Comparison of ENCODE assay signal across 25 mouse cellular contexts in genomic region chr7:127822494-127822893, GRCm38 (mm10). TPM values are rescaled to one million over a fixed set of nuclear protein-coding genes. Genes with fewer than 3 reads are reported as not detected.
DNase-seq lines count a peak whose midpoint lies in the region; ATAC-seq and TF ChIP-seq lines count a peak whose summit lies in the region.
"Had no signal": no experiment of that assay in that cellular context is flagged by ENCODE, and none has a peak within 500 bp of the region (broad histone marks: within the 10 kb centered on the region; RNA-seq: fewer than 3 reads in every experiment).

No protein-coding gene starts in this region.

- no peak overlapping the region for H3K4me2 ChIP-seq in forebrain, embryonic 13.5 days
- H3K4me2 ChIP-seq in forebrain, embryonic 12.5 days: no peak overlapping the region
- peak overlapping the region; percentile 80; the same call in 1 of the 2 replicates for H3K4me2 ChIP-seq in hindbrain, embryonic 16.5 days (ENCODE audit: low read length)
- peak overlapping the region; percentile 79; the same call in 1 of the 2 replicates for H3K4me2 ChIP-seq in midbrain, embryonic 14.5 days (ENCODE audit: low read length)
- H3K4me2 ChIP-seq: liver, embryonic 13.5 days had no signal

- TF ChIP-seq CTCF in left cerebral cortex, adult 2 months (IDR thresholded peaks at IDR 0.05): no peak

- H3K9me3 ChIP-seq in forebrain, embryonic 13.5 days (replicated peaks): no peaks in the 10 kb centered on the region
- H3K9me3 ChIP-seq in forebrain, embryonic 12.5 days: no peaks in the 10 kb centered on the region
- H3K9me3 ChIP-seq in hindbrain, embryonic 16.5 days (ENCODE audit: control insufficient read depth, low read length): no peaks in the 10 kb centered on the region
- no peaks in the 10 kb centered on the region for H3K9me3 ChIP-seq in midbrain, embryonic 14.5 days (ENCODE audit: control insufficient read depth, low read length)
- H3K9me3 ChIP-seq: embryonic facial prominence, embryonic 15.5 days; G1E; liver, embryonic 13.5 days had no signal

- WGBS in forebrain, embryonic 13.5 days: 93% methylated on average over 3 of the region's 3 CpGs
- 83% methylated on average over 3 of the region's 3 CpGs for WGBS in forebrain, embryonic 12.5 days
- WGBS in hindbrain, embryonic 16.5 days: 96% methylated on average over 3 of the region's 3 CpGs
- 89% methylated on average over 3 of the region's 3 CpGs for WGBS in midbrain, embryonic 14.5 days

- no peak for ATAC-seq in forebrain, embryonic 13.5 days
- ATAC-seq in forebrain, embryonic 12.5 days (ENCODE audit: low FRiP score): no peak
- ATAC-seq in hindbrain, embryonic 16.5 days: no peak
- no peak for ATAC-seq in midbrain, embryonic 14.5 days (ENCODE audit: low FRiP score, low TSS enrichment)
- ATAC-seq: inflammation-experienced regulatory T-cells, adult 6 months; Patski had no signal

- intact Hi-C loops in left cerebral cortex, adult 2 months (cut with DNase I): loop anchor here (5.0 kb wide), 1 partner anchor 55 kb away; the partner anchor contains the start of genes Zfp646 and Zfp668
- intact Hi-C loops in left cerebral cortex, postnatal 14 days (cut with DNase I): no loop called here

- no peak overlapping the region for H3K27ac ChIP-seq in forebrain, embryonic 13.5 days
- H3K27ac ChIP-seq in forebrain, embryonic 12.5 days: no peak overlapping the region
- H3K27ac ChIP-seq in left cerebral cortex, adult 2 months: peak overlapping the region; percentile 12; the same call in 1 of the 2 replicates
- H3K27ac ChIP-seq in hindbrain, embryonic 16.5 days (ENCODE audit: low read depth, low read length): no peak overlapping the region
- H3K27ac ChIP-seq in midbrain, embryonic 14.5 days (replicated peaks; ENCODE audit: low read depth, low read length): no peak overlapping the region
- H3K27ac ChIP-seq: embryonic facial prominence, embryonic 15.5 days; gastrocnemius, adult 2 months; kidney, postnatal 0 days; liver, embryonic 13.5 days had no signal

- peaks cover 5% of the 10 kb centered on the region; the same call in 1 of the 2 replicates for H3K36me3 ChIP-seq in forebrain, embryonic 13.5 days (ENCODE audit: poor library complexity, severe bottlenecking)
- no peaks in the 10 kb centered on the region for H3K36me3 ChIP-seq in forebrain, embryonic 12.5 days (replicated peaks)
- peaks cover 3% of the 10 kb centered on the region; the same call in 1 of the 2 replicates for H3K36me3 ChIP-seq in hindbrain, embryonic 16.5 days (ENCODE audit: control insufficient read depth, insufficient read depth, low read length)
- H3K36me3 ChIP-seq in midbrain, embryonic 14.5 days (ENCODE audit: control insufficient read depth, insufficient read depth, low read length): no peaks in the 10 kb centered on the region
- H3K36me3 ChIP-seq: embryonic facial prominence, embryonic 15.5 days; G1E; liver, embryonic 13.5 days had no signal

- no peak for DNase-seq in left cerebral cortex, adult 2 months (ENCODE audit: extremely low spot score in 1 of 2, low spot score in 2 of 2)
- no peak for DNase-seq in left cerebral cortex, postnatal 14 days (ENCODE audit: low spot score in 2 of 2)
- DNase-seq in midbrain, embryonic 14.5 days: no peak
- DNase-seq in spleen, postnatal 10 days (ENCODE audit: low spot score in 2 of 2): no peak
- DNase-seq: adrenal gland, adult 8-10 months; B cell, adult 2 months; gastrocnemius, adult 2 months; kidney, adult 18-20 months; liver, embryonic 13.5 days; lung, adult 2 months; lung, postnatal 14 days; right cerebral cortex, postnatal 14 days had no signal

- H3K4me3 ChIP-seq in forebrain, embryonic 13.5 days: no peak overlapping the region
- no peak overlapping the region for H3K4me3 ChIP-seq in forebrain, embryonic 12.5 days (replicated peaks)
- peak overlapping the region; percentile 54 for H3K4me3 ChIP-seq in left cerebral cortex, adult 2 months
- no peak overlapping the region for H3K4me3 ChIP-seq in hindbrain, embryonic 16.5 days (ENCODE audit: low read length)
- H3K4me3 ChIP-seq in midbrain, embryonic 14.5 days (replicated peaks; ENCODE audit: low read depth, low read length): no peak overlapping the region
- H3K4me3 ChIP-seq: gastrocnemius, adult 2 months; liver, embryonic 13.5 days had no signal

- H3K4me1 ChIP-seq in forebrain, embryonic 13.5 days: peaks cover 27% of the 10 kb centered on the region
- peaks cover 21% of the 10 kb centered on the region for H3K4me1 ChIP-seq in forebrain, embryonic 12.5 days
- peaks cover 18% of the 10 kb centered on the region for H3K4me1 ChIP-seq in hindbrain, embryonic 16.5 days (ENCODE audit: control insufficient read depth, insufficient read depth, low read depth, low read length)
- H3K4me1 ChIP-seq in midbrain, embryonic 14.5 days (ENCODE audit: control insufficient read depth, insufficient read depth, low read length): peaks cover 16% of the 10 kb centered on the region

- 0 out of 2 replicates have a peak overlapping the region, but pooled peaks have one; percentile 92 for H3K9ac ChIP-seq in forebrain, embryonic 13.5 days
- H3K9ac ChIP-seq in forebrain, embryonic 12.5 days: no peak overlapping the region
- no peak overlapping the region for H3K9ac ChIP-seq in hindbrain, embryonic 16.5 days (ENCODE audit: low read depth, low read length)
- H3K9ac ChIP-seq in midbrain, embryonic 14.5 days (replicated peaks; ENCODE audit: low read length): no peak overlapping the region
- H3K9ac ChIP-seq: embryonic facial prominence, embryonic 15.5 days; liver, embryonic 13.5 days had no signal

- no peaks in the 10 kb centered on the region for H3K27me3 ChIP-seq in forebrain, embryonic 13.5 days
- H3K27me3 ChIP-seq in forebrain, embryonic 12.5 days: no peaks in the 10 kb centered on the region
- no peaks in the 10 kb centered on the region for H3K27me3 ChIP-seq in hindbrain, embryonic 16.5 days (replicated peaks; ENCODE audit: control insufficient read depth, insufficient read depth, low read length)
- no peaks in the 10 kb centered on the region for H3K27me3 ChIP-seq in midbrain, embryonic 14.5 days (ENCODE audit: control insufficient read depth, insufficient read depth, low read length)
- H3K27me3 ChIP-seq: CH12.LX; embryonic facial prominence, embryonic 15.5 days; Patski had no signal

RNA-seq across cellular contexts. Expression of gene Stx4a, which starts 1.6 kb away (rescaled TPM):
- polyA plus RNA-seq in forebrain, embryonic 13.5 days (2015; fragmentation: Nextera tagmentation; extraction: Ambion mirVana): 20.5 and 25.6 TPM in 2 replicates
- polyA plus RNA-seq in forebrain, embryonic 12.5 days (2016; fragmentation: Nextera tagmentation; extraction: Ambion mirVana): 21.3 and 22.3 TPM in 2 replicates
- 10 to 100 TPM; 85.7 to 98.9 TPM for total RNA-seq in left cerebral cortex, adult 2 months (2021)
- total RNA-seq in left cerebral cortex, postnatal 14 days (2021): 10 to 100 TPM; 50.3 to 55.3 TPM
- polyA plus RNA-seq in hindbrain, embryonic 16.5 days (2015; fragmentation: Nextera tagmentation; extraction: Ambion mirVana): 21.6 and 22.0 TPM in 2 replicates
- polyA plus RNA-seq in midbrain, embryonic 14.5 days (2014; fragmentation: Nextera tagmentation; extraction: Ambion mirVana): 8.7 and 11.8 TPM in 2 replicates

RNA-seq across cellular contexts. Expression of gene Stx1b, which starts 1.9 kb away (rescaled TPM):
- polyA plus RNA-seq in forebrain, embryonic 13.5 days (2015; fragmentation: Nextera tagmentation; extraction: Ambion mirVana): 18.9 and 21.9 TPM in 2 replicates
- 11.5 and 17.3 TPM in 2 replicates for polyA plus RNA-seq in forebrain, embryonic 12.5 days (2016; fragmentation: Nextera tagmentation; extraction: Ambion mirVana)
- total RNA-seq in left cerebral cortex, adult 2 months (2021): 100 to 1,000 TPM; 449 to 456 TPM
- 100 to 1,000 TPM; 401 to 404 TPM for total RNA-seq in left cerebral cortex, postnatal 14 days (2021)
- polyA plus RNA-seq in hindbrain, embryonic 16.5 days (2015; fragmentation: Nextera tagmentation; extraction: Ambion mirVana): 76.8 and 84.4 TPM in 2 replicates
- polyA plus RNA-seq in midbrain, embryonic 14.5 days (2014; fragmentation: Nextera tagmentation; extraction: Ambion mirVana): 30.8 and 46.9 TPM in 2 replicates

RNA-seq across cellular contexts. Expression of gene Hsd3b7, which starts 22.1 kb away (rescaled TPM):
- 5.0 and 7.5 TPM in 2 replicates for polyA plus RNA-seq in forebrain, embryonic 13.5 days (2015; fragmentation: Nextera tagmentation; extraction: Ambion mirVana)
- 7.3 and 7.6 TPM in 2 replicates for polyA plus RNA-seq in forebrain, embryonic 12.5 days (2016; fragmentation: Nextera tagmentation; extraction: Ambion mirVana)
- total RNA-seq in left cerebral cortex, adult 2 months (2021): 1 to 10 TPM; 4.2 to 4.5 TPM
- 1 to 10 TPM; 4.8 to 6.0 TPM for total RNA-seq in left cerebral cortex, postnatal 14 days (2021)
- polyA plus RNA-seq in hindbrain, embryonic 16.5 days (2015; fragmentation: Nextera tagmentation; extraction: Ambion mirVana): 11.9 and 12.1 TPM in 2 replicates
- 6.0 and 7.1 TPM in 2 replicates for polyA plus RNA-seq in midbrain, embryonic 14.5 days (2014; fragmentation: Nextera tagmentation; extraction: Ambion mirVana)

RNA-seq across cellular contexts. Expression of gene Gm49388, which starts 37.1 kb away (rescaled TPM):
- polyA plus RNA-seq in forebrain, embryonic 13.5 days (2015; fragmentation: Nextera tagmentation; extraction: Ambion mirVana): not detected in 2 replicates
- polyA plus RNA-seq in forebrain, embryonic 12.5 days (2016; fragmentation: Nextera tagmentation; extraction: Ambion mirVana): not detected in 2 replicates
- total RNA-seq in left cerebral cortex, adult 2 months (2021): 1 to 10 TPM; 4.2 to 4.3 TPM
- total RNA-seq in left cerebral cortex, postnatal 14 days (2021): 1 to 10 TPM; 1.7 TPM
- polyA plus RNA-seq in hindbrain, embryonic 16.5 days (2015; fragmentation: Nextera tagmentation; extraction: Ambion mirVana): not detected in 2 replicates
- not detected in 2 replicates for polyA plus RNA-seq in midbrain, embryonic 14.5 days (2014; fragmentation: Nextera tagmentation; extraction: Ambion mirVana)
- total RNA-seq: megakaryocyte progenitor cell, adult 5-6 weeks had no signal
- polyA plus RNA-seq: embryonic facial prominence, embryonic 15.5 days; heart, embryonic 14.5 days; inflammation-experienced regulatory T-cells, adult 6 months; kidney, postnatal 0 days; large intestine, adult 2 months; liver, embryonic 13.5 days; lung, adult 2 months; thymus, postnatal 0 days had no signal

RNA-seq across cellular contexts. Expression of gene Setd1a, which starts 46.0 kb away (rescaled TPM):
- polyA plus RNA-seq in forebrain, embryonic 13.5 days (2015; fragmentation: Nextera tagmentation; extraction: Ambion mirVana): 20.0 and 21.5 TPM in 2 replicates
- polyA plus RNA-seq in forebrain, embryonic 12.5 days (2016; fragmentation: Nextera tagmentation; extraction: Ambion mirVana): 21.7 and 25.5 TPM in 2 replicates
- total RNA-seq in left cerebral cortex, adult 2 months (2021): 10 to 100 TPM; 48.8 to 55.2 TPM
- 10 to 100 TPM; 43.3 to 44.9 TPM for total RNA-seq in left cerebral cortex, postnatal 14 days (2021)
- polyA plus RNA-seq in hindbrain, embryonic 16.5 days (2015; fragmentation: Nextera tagmentation; extraction: Ambion mirVana): 12.8 and 14.6 TPM in 2 replicates
- polyA plus RNA-seq in midbrain, embryonic 14.5 days (2014; fragmentation: Nextera tagmentation; extraction: Ambion mirVana): 24.0 and 27.3 TPM in 2 replicates

Comparison
In these comparisons a context has a peak if more than half of its experiments do, and no peak if none do; other contexts are left out.
1. H3K4me2 ChIP-seq: peak in hindbrain, embryonic 16.5 days (single experiment) and midbrain, embryonic 14.5 days (single experiment); none in forebrain, embryonic 13.5 days (single experiment) and forebrain, embryonic 12.5 days (single experiment).